Mouse (Mus musculus) regulatory T cell (primary cell): Measurements from ENCODE around the gene Grm4.

Experiments
- in situ Hi-C: fragments of 300-600 bp; cut with MboI, MseI; formaldehyde crosslinking; loops from one replicate; pipeline ENCODE4 v1.15.1; 2025; ENCODE audit warnings: high pct_unique_total_duplicates

Gene Grm4

GRCm38 (mm10) chr17:27445364-27446075, 75.7 kb downstream of the Grm4 start:
- in situ Hi-C loops = no loop called here

GRCm38 (mm10) chr17:27442538-27443113, 78.6 kb downstream of the Grm4 start:
- in situ Hi-C loops = no loop called here

- in situ Hi-C loops = no loop called here
These were observed 79.4 kb downstream of the Grm4 start for GRCm38 (mm10) chr17:27441778-27442177.

GRCm38 (mm10) chr17:27435799-27436198, 85.4 kb downstream of the Grm4 start:
- in situ Hi-C loops = no loop called here

- in situ Hi-C loops = no loop called here
These were observed 86.0 kb downstream of the Grm4 start for GRCm38 (mm10) chr17:27435225-27435624.

- in situ Hi-C loops = no loop called here
These were observed 87.1 kb downstream of the Grm4 start for GRCm38 (mm10) chr17:27434066-27434465.

- in situ Hi-C loops = no loop called here
These were observed 88.0 kb downstream of the Grm4 start for GRCm38 (mm10) chr17:27433179-27433680.

GRCm38 (mm10) chr17:27432145-27432650, 89.0 kb downstream of the Grm4 start:
- in situ Hi-C loops = no loop called here

- in situ Hi-C loops = no loop called here
These were observed 90.0 kb downstream of the Grm4 start for GRCm38 (mm10) chr17:27431049-27431839.

GRCm38 (mm10) chr17:27429757-27430156, 91.4 kb downstream of the Grm4 start:
- in situ Hi-C loops = no loop called here

- in situ Hi-C loops = no loop called here
These were observed 96.2 kb downstream of the Grm4 start for GRCm38 (mm10) chr17:27425016-27425415.

GRCm38 (mm10) chr17:27424356-27424755, 96.8 kb downstream of the Grm4 start:
- in situ Hi-C loops = loop anchor here (5.0 kb wide), 1 partner anchor 43 kb away; no protein-coding TSS in a partner anchor

- in situ Hi-C loops = loop anchor here (5.0 kb wide), 1 partner anchor 44 kb away; no protein-coding TSS in a partner anchor
These were observed 98.3 kb downstream of the Grm4 start for GRCm38 (mm10) chr17:27422726-27423381.

- in situ Hi-C loops = loop anchor here (5.0 kb wide), 1 partner anchor 45 kb away; no protein-coding TSS in a partner anchor
These were observed 98.9 kb downstream of the Grm4 start for GRCm38 (mm10) chr17:27422371-27422725.

GRCm38 (mm10) chr17:27421837-27422236, 99.4 kb downstream of the Grm4 start:
- in situ Hi-C loops = loop anchor here (5.0 kb wide), 1 partner anchor 45 kb away; no protein-coding TSS in a partner anchor

GRCm38 (mm10) chr17:27409006-27409405, 112.2 kb downstream of the Grm4 start:
- in situ Hi-C loops = loop anchor here (5.0 kb wide), 1 partner anchor 103 kb away; no protein-coding TSS in a partner anchor

- in situ Hi-C loops = loop anchor here (5.0 kb wide), 1 partner anchor 104 kb away; no protein-coding TSS in a partner anchor
These were observed 112.7 kb downstream of the Grm4 start for GRCm38 (mm10) chr17:27408531-27408930.

- in situ Hi-C loops = loop anchor here (5.0 kb wide), 1 partner anchor 105 kb away; no protein-coding TSS in a partner anchor
These were observed 114.2 kb downstream of the Grm4 start for GRCm38 (mm10) chr17:27406956-27407355.

- in situ Hi-C loops = loop anchor here (5.0 kb wide), 1 partner anchor 107 kb away; no protein-coding TSS in a partner anchor
These were observed 115.7 kb downstream of the Grm4 start for GRCm38 (mm10) chr17:27405376-27406024.

GRCm38 (mm10) chr17:27401200-27401599, 120.0 kb downstream of the Grm4 start:
- in situ Hi-C loops = no loop called here

- in situ Hi-C loops = no loop called here
These were observed 127.3 kb downstream of the Grm4 start for GRCm38 (mm10) chr17:27393931-27394330.
